Mouse (Mus musculus) embryonic facial prominence, embryonic 14.5 days (tissue): ENCODE measurements around the gene Stk11ip. TPM values are rescaled to one million over a fixed set of nuclear protein-coding genes. Genes with fewer than 3 reads are reported as not detected.

ENCODE experiments used
- ATAC-seq: fragments of 200-750 bp; cut with Nextera tagmentation; 2 replicates; pipeline ENCODE4 v1.8.0; 2017; ENCODE audit warnings: low read depth, moderate number of reproducible peaks, moderate TSS enrichment
- DNase-seq: peaks from one replicate; pipeline ENCODE4 v3.0.0-alpha.2; 2015; ENCODE audit warnings: low spot score
- H3K27ac ChIP-seq: fragments of 300-500 bp; sonication (generic); replicated peaks from 2 replicates; pipeline ENCODE4 v1.5.1; 2014; ENCODE audit warnings: low read depth, mild to moderate bottlenecking, low read length, moderate library complexity
- H3K27me3 ChIP-seq: fragments of 300-500 bp; sonication (generic); replicated peaks from 2 replicates; pipeline ENCODE4 v1.6.1; 2014; ENCODE audit warnings: low read length; ENCODE audit not compliant: control insufficient read depth, insufficient read depth
- H3K36me3 ChIP-seq: fragments of 300-500 bp; sonication (generic); 2 replicates; pipeline ENCODE4 v1.6.1; 2014; ENCODE audit warnings: low read length, mixed read lengths; ENCODE audit not compliant: control insufficient read depth, insufficient read depth
- H3K4me1 ChIP-seq: fragments of 300-500 bp; sonication (generic); 2 replicates; pipeline ENCODE4 v1.6.1; 2014; ENCODE audit warnings: antibody characterized with exemption, low read length; ENCODE audit not compliant: control insufficient read depth, insufficient read depth
- H3K4me2 ChIP-seq: fragments of 300-500 bp; sonication (generic); 2 replicates; pipeline ENCODE4 v1.6.1; 2014; ENCODE audit warnings: low read depth, mild to moderate bottlenecking, low read length, moderate library complexity, mixed read lengths
- H3K4me3 ChIP-seq: fragments of 300-500 bp; sonication (generic); 2 replicates; pipeline ENCODE4 v1.5.1; 2014; ENCODE audit warnings: low read depth, mild to moderate bottlenecking, low read length
- H3K9ac ChIP-seq: fragments of 300-500 bp; sonication (generic); 2 replicates; pipeline ENCODE4 v1.6.1; 2014; ENCODE audit warnings: low read depth, mild to moderate bottlenecking, low read length, moderate library complexity, mixed read lengths
- H3K9me3 ChIP-seq: fragments of 300-500 bp; sonication (generic); 2 replicates; pipeline ENCODE4 v1.6.1; 2016; ENCODE audit warnings: low read length; ENCODE audit not compliant: control insufficient read depth
- WGBS: fragments of 180-500 bp; shearing (Covaris S2); extraction: QIAGEN DNeasy Blood & Tissue Kit; methylation state at CpG from one replicate; pipeline ENCODE4 v1.1.7; 2014; 5-methylcytosine and 5-hydroxymethylcytosine counted together
- polyA plus RNA-seq: library from polyadenylated mRNA; unstranded; fragments of >200 nt; fragmentation: Nextera tagmentation; extraction: Ambion mirVana; gene quantifications from 2 replicates; pipeline ENCODE4 v1.2.1, GENCODE M21; 2014

Stk11ip gene
- polyA plus RNA-seq, 1 experiment from 2014 or later: 13.1 TPM

DNA sequence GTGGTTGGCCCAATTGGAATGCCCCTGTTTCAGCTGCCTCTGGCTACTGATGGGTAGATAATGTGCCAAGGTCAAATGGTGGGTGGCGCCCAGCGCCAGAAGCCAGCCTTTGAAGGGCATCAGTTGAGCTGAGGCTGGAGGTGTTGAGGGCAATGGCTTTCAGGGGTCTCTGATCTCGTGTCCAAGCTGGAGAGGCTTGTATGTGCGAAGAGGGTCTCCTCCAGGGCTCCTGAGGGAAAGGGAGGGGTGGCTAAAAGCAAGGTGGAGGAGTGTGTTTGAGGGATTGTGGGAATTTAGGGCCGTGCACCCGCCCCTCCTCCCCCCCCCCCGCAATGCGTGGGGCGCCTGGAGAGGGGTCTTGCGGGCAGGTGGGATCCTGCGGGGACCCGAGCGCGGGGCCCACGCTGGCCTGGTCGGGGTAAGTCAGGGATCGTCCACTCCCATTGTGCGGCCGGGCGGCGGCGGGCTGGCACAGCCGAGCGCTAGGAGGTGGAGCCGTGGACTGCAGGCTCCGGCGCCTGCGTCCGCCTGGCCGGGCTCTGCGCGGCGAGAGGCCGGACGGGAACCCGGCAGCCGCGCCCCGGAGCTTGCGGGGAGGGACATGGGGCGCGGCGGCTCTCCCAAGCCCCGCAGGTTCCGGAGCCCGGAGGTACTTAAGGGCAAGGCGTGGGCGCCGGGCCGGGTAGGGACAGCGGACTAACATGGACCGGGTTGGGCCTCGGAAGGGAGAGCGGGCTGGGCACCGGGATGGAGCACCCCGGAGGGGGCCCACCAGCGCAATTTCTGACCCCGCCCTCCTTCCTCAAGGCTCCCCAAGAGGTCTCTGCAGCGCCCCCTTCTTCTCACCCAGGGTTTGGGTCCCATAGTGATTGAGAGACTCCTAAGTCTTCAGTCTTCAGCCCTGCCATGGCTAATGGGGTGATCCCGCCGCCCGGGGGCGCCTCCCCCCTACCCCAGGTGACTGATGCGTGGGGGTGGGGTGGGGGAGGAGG lies 24.9 kb downstream of the Stk11ip start, which contains the start of gene Slc4a3:
TSS of gene Slc4a3 (plus strand) at position 302 of the 992 bp plus-strand sequence.
- peak; percentile 79 for DNase-seq
- WGBS: 3% methylated on average over 15 of the region's 64 CpGs
- no peaks in the 10 kb centered on the region for H3K27me3 ChIP-seq
- peak; percentile 87 for ATAC-seq
- H3K9me3 ChIP-seq: 0 out of 2 replicates have a peak, but pooled peaks cover 4% of the 10 kb centered on the region
- H3K4me2 ChIP-seq: peak within 1 kb of the TSS; percentile 69
- H3K4me3 ChIP-seq: peak within 1 kb of the TSS; percentile 76
- H3K4me1 ChIP-seq: peaks cover 12% of the 10 kb centered on the region
- peak within 1 kb of the TSS; percentile 79 for H3K27ac ChIP-seq
- peak within 1 kb of the TSS; percentile 90 for H3K9ac ChIP-seq
- H3K36me3 ChIP-seq: peaks cover 15% of the 10 kb centered on the region

GRCm38 (mm10) chr1:75547351-75547750 lies 26.0 kb downstream of the Stk11ip start:
- H3K27ac ChIP-seq: no peak overlapping the region
- no peak for DNase-seq
- peak overlapping the region; percentile 76; the same call in 1 of the 2 replicates for H3K4me3 ChIP-seq
- ATAC-seq: no peak
- H3K4me2 ChIP-seq: peak overlapping the region; percentile 69
- no peak overlapping the region for H3K9ac ChIP-seq
- H3K4me1 ChIP-seq: peaks cover 12% of the 10 kb centered on the region
- H3K27me3 ChIP-seq: no peaks in the 10 kb centered on the region
- 0 out of 2 replicates have a peak, but pooled peaks cover 4% of the 10 kb centered on the region for H3K9me3 ChIP-seq
- 92% methylated on average over 13 of the region's 13 CpGs for WGBS
- peaks cover 26% of the 10 kb centered on the region for H3K36me3 ChIP-seq

- DNase-seq (no peak), ATAC-seq (no peak)
- H3K4me3 ChIP-seq: no peak overlapping the region
- H3K36me3 ChIP-seq: peaks cover 33% of the 10 kb centered on the region
- no peaks in the 10 kb centered on the region for H3K27me3 ChIP-seq
- 0 out of 2 replicates have a peak, but pooled peaks cover under 1% of the 10 kb centered on the region for H3K9me3 ChIP-seq
- H3K4me2 ChIP-seq: no peak overlapping the region
- WGBS: 94% methylated on average over 2 of the region's 3 CpGs
- H3K9ac ChIP-seq: no peak overlapping the region
- no peak overlapping the region for H3K27ac ChIP-seq
- H3K4me1 ChIP-seq: peaks cover 12% of the 10 kb centered on the region
Measured at GRCm38 (mm10) chr1:75548083-75548482, 26.8 kb downstream of the Stk11ip start.

GRCm38 (mm10) chr1:75548871-75549270 lies 27.5 kb downstream of the Stk11ip start:
- H3K4me2 ChIP-seq: no peak overlapping the region
- H3K9ac ChIP-seq: no peak overlapping the region
- no peaks in the 10 kb centered on the region for H3K9me3 ChIP-seq
- peaks cover 12% of the 10 kb centered on the region for H3K4me1 ChIP-seq
- H3K4me3 ChIP-seq: no peak overlapping the region
- DNase-seq: no peak
- H3K27ac ChIP-seq: no peak overlapping the region
- 84% methylated on average over 16 of the region's 17 CpGs for WGBS
- ATAC-seq: no peak
- peaks cover 33% of the 10 kb centered on the region for H3K36me3 ChIP-seq
- H3K27me3 ChIP-seq: no peaks in the 10 kb centered on the region

DNA sequence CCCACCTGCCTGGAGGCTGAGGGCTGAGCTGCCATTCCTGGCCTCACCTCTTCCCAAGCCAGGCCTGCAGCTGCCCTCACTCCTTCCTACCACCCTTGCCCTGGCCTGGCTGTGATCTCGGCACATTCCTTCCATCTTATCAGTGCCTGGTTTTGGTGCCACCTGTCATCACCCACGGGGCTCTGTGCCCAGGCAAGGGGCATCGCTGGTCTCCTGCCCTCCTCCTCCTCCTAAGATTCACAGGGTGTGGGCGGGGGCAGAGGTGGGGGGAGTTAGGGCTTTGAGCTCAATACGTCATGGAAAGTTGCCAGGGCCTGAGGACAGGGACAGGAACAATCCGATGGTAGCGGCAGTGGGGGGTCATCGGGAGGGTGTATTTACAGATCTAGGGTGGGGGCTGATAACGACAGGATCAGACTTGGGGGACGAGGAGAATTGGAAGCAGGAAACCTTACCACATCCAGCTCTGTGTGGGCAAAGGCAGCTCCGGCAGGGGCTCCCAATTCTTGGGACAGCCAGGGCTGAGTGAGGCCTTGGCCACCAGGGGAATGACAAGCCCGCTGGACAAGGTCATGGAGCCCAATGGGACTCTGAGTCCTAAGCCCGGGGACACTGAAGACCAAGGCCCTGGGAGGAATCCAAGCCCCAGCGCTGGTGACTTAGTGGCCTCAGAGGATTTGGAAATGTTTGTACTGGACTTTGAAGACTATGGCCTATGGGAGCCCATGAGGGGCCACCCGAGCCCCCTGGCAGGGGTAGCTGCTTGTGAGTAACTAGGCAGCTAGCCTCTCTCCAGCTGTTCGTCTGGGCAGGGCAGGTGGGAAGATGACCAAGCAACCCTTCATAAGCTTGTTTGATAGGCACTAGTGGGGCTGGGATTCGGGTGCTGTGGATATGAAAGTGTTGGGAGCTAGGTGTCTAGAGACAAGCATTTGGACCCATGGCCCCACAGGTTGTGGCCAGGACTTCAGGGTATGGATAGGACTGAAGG lies 28.3 kb downstream of the Stk11ip start:
- H3K4me2 ChIP-seq: no peak overlapping the region
- no peak overlapping the region for H3K4me3 ChIP-seq
- H3K4me1 ChIP-seq: peaks cover 12% of the 10 kb centered on the region
- H3K9me3 ChIP-seq: no peaks in the 10 kb centered on the region
- H3K36me3 ChIP-seq: peaks cover 40% of the 10 kb centered on the region
- no peaks in the 10 kb centered on the region for H3K27me3 ChIP-seq
- WGBS: 83% methylated on average over 17 of the region's 17 CpGs
- H3K27ac ChIP-seq: no peak overlapping the region
- no peak overlapping the region for H3K9ac ChIP-seq
- ATAC-seq (no peak), DNase-seq (no peak)

DNA sequence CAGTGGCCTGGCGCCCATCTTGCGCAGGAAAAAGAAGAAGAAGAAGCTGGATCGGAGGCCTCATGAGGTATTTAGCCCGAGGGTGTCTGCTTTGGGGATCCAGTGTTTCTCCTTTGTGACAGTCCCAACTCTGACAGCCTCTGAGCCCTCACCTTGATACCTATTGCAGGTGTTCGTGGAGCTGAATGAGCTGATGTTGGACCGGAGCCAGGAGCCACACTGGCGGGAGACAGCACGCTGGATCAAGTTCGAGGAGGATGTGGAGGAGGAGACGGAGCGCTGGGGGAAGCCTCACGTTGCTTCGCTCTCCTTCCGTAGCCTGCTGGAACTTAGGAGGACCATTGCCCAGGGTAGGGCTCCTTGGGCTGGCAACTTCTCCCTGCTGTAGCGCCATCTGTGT lies 29.3 kb downstream of the Stk11ip start:
- Histone ChIP-seq H3K4me3 (no peak overlapping the region), H3K9ac (no peak overlapping the region), H3K4me1 (peaks cover 11% of the 10 kb centered on the region), H3K27ac (no peak overlapping the region), H3K9me3 (no peaks in the 10 kb centered on the region), H3K36me3 (peaks cover 50% of the 10 kb centered on the region), H3K4me2 (no peak overlapping the region), H3K27me3 (no peaks in the 10 kb centered on the region)
- ATAC-seq (peak; percentile 15; the same call in 1 of the 2 replicates), DNase-seq (peak; percentile 81)
- WGBS: 78% methylated on average over 15 of the region's 15 CpGs

DNA sequence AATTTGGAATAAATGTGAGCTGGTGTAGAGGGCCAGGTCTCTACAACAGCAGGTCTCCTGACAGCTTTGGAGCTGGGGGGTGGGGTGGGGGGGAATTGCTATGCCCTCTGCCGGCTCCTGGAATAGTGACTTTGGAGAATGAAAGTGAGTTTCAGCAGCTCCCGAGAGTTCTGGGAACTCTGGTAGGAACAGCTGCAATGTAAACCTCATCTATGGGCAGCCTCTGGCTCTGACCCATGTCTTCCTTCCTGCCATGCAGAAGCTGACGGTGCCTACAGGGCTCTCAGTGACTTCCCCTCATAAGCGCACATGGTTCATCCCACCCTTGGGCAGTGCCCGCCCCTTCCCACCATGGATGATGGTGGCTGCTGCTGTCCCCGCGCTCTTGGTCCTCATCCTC lies 34.4 kb downstream of the Stk11ip start:
- Histone ChIP-seq H3K4me2 (no peak overlapping the region), H3K4me1 (peaks cover 9% of the 10 kb centered on the region), H3K27me3 (no peaks in the 10 kb centered on the region), H3K4me3 (no peak overlapping the region), H3K9ac (no peak overlapping the region), H3K27ac (no peak overlapping the region), H3K9me3 (no peaks in the 10 kb centered on the region), H3K36me3 (peaks cover 66% of the 10 kb centered on the region)
- 89% methylated on average over 7 of the region's 7 CpGs for WGBS
- ATAC-seq (no peak), DNase-seq (no peak)

- H3K9me3 ChIP-seq: no peaks in the 10 kb centered on the region
- H3K4me2 ChIP-seq: no peak overlapping the region
- ATAC-seq (no peak), DNase-seq (no peak)
- H3K4me3 ChIP-seq: no peak overlapping the region
- no peak overlapping the region for H3K9ac ChIP-seq
- no peaks in the 10 kb centered on the region for H3K27me3 ChIP-seq
- WGBS: 76% methylated on average over 9 of the region's 9 CpGs
- H3K4me1 ChIP-seq: peaks cover 10% of the 10 kb centered on the region
- H3K27ac ChIP-seq: no peak overlapping the region
- H3K36me3 ChIP-seq: peaks cover 60% of the 10 kb centered on the region
Measured at GRCm38 (mm10) chr1:75556143-75556781, 34.9 kb downstream of the Stk11ip start.
